Mouse (Mus musculus): ENCODE data around the gene Nob1. TPM values are rescaled to one million over a fixed set of nuclear protein-coding genes. Genes with fewer than 3 reads are reported as not detected.

The Nob1 gene
- polyA plus RNA-seq, 1 experiment = 60.8 TPM

GRCm38 (mm10) chr8:107435421-107435961 lies 10.6 kb upstream of the Nob1 start:
- Histone ChIP-seq H3K27ac (ENCODE audit: insufficient read depth, low read length) (no peak overlapping the region), H3K27me3 (ENCODE audit: control insufficient read depth, insufficient read depth, low read length) (no peaks in the 10 kb centered on the region), H3K4me3 (replicated peaks; ENCODE audit: insufficient read depth, low read depth, low read length) (peak overlapping the region; percentile 92), H3K4me1 (ENCODE audit: control insufficient read depth, insufficient read depth, low read length) (peaks cover 4% of the 10 kb centered on the region; the same call in 1 of the 2 replicates)
- DNase-seq = no peak
- no peak for TF ChIP-seq CTCF (IDR thresholded peaks at IDR 0.05; ENCODE audit: borderline replicate concordance, insufficient read depth, low read depth, low read length)
- no peak for TF ChIP-seq POLR2A (IDR thresholded peaks at IDR 0.05; ENCODE audit: borderline replicate concordance, insufficient read depth, low read length)
- WGBS = 20% methylated on average over 11 of the region's 11 CpGs

- DNase-seq = no peak
- H3K4me3 ChIP-seq (replicated peaks; ENCODE audit: insufficient read depth, low read depth, low read length) = no peak overlapping the region
- no peak overlapping the region for H3K27ac ChIP-seq (ENCODE audit: insufficient read depth, low read length)
- no peaks in the 10 kb centered on the region; the same call in 1 of the 2 replicates for H3K4me1 ChIP-seq (ENCODE audit: control insufficient read depth, insufficient read depth, low read length)
- 82% methylated on average over 8 of the region's 8 CpGs for WGBS
- TF ChIP-seq POLR2A (IDR thresholded peaks at IDR 0.05; ENCODE audit: borderline replicate concordance, insufficient read depth, low read length) (no peak), CTCF (IDR thresholded peaks at IDR 0.05; ENCODE audit: borderline replicate concordance, insufficient read depth, low read depth, low read length) (no peak)
- no peaks in the 10 kb centered on the region for H3K27me3 ChIP-seq (ENCODE audit: control insufficient read depth, insufficient read depth, low read length)
These were observed 6.0 kb upstream of the Nob1 start for GRCm38 (mm10) chr8:107430821-107431220.

- H3K27me3 ChIP-seq (ENCODE audit: control insufficient read depth, insufficient read depth, low read length) = no peaks in the 10 kb centered on the region
- no peak for DNase-seq
- WGBS = 44% methylated on average over 8 of the region's 8 CpGs
- H3K27ac ChIP-seq (ENCODE audit: insufficient read depth, low read length) = no peak overlapping the region
- peaks cover 4% of the 10 kb centered on the region; the same call in 1 of the 2 replicates for H3K4me1 ChIP-seq (ENCODE audit: control insufficient read depth, insufficient read depth, low read length)
- no peak overlapping the region for H3K4me3 ChIP-seq (replicated peaks; ENCODE audit: insufficient read depth, low read depth, low read length)
- TF ChIP-seq CTCF (IDR thresholded peaks at IDR 0.05; ENCODE audit: borderline replicate concordance, insufficient read depth, low read depth, low read length) = no peak
- no peak for TF ChIP-seq POLR2A (IDR thresholded peaks at IDR 0.05; ENCODE audit: borderline replicate concordance, insufficient read depth, low read length)
These were observed 363 bp upstream of the Nob1 start for GRCm38 (mm10) chr8:107425230-107425597.

DNA sequence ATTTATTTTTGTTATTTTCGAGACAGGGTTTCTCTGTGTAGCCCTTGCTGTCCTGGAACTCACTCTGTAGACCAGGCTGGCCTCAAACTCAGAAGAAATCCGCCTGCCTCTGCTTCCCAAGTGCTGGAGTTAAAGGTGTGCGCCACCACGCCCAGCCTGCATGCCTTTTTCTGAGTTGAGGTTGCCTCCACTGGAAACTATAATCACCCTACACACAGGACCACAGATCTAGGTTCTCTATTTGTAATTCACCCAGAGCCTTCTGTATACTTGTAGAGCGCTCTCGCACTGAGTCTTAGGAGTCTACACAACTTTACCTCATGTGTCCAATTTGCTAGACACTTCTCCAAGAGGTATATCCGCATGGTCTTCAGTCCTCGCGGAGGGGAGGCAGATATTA lies 675 bp downstream of the Nob1 start:
- H3K27me3 ChIP-seq (ENCODE audit: control insufficient read depth, insufficient read depth, low read length) = no peaks in the 10 kb centered on the region
- H3K4me1 ChIP-seq (ENCODE audit: control insufficient read depth, insufficient read depth, low read length) = peaks cover 4% of the 10 kb centered on the region; the same call in 1 of the 2 replicates
- H3K27ac ChIP-seq (ENCODE audit: insufficient read depth, low read length) = no peak overlapping the region
- WGBS = 22% methylated on average over 9 of the region's 9 CpGs
- H3K4me3 ChIP-seq (replicated peaks; ENCODE audit: insufficient read depth, low read depth, low read length) = peak overlapping the region; percentile 76
- TF ChIP-seq POLR2A (IDR thresholded peaks at IDR 0.05; ENCODE audit: borderline replicate concordance, insufficient read depth, low read length) (no peak), CTCF (IDR thresholded peaks at IDR 0.05; ENCODE audit: borderline replicate concordance, insufficient read depth, low read depth, low read length) (no peak)
- DNase-seq = peak in 1 of 2 experiments; percentile 14

GRCm38 (mm10) chr8:107417001-107417400 lies 7.8 kb downstream of the Nob1 start:
- DNase-seq = no peak
- TF ChIP-seq POLR2A (IDR thresholded peaks at IDR 0.05; ENCODE audit: borderline replicate concordance, insufficient read depth, low read length) = no peak
- no peak for TF ChIP-seq CTCF (IDR thresholded peaks at IDR 0.05; ENCODE audit: borderline replicate concordance, insufficient read depth, low read depth, low read length)
- Histone ChIP-seq H3K27me3 (ENCODE audit: control insufficient read depth, insufficient read depth, low read length) (no peaks in the 10 kb centered on the region), H3K4me3 (replicated peaks; ENCODE audit: insufficient read depth, low read depth, low read length) (no peak overlapping the region), H3K27ac (ENCODE audit: insufficient read depth, low read length) (no peak overlapping the region), H3K4me1 (ENCODE audit: control insufficient read depth, insufficient read depth, low read length) (no peaks in the 10 kb centered on the region)
- WGBS = 83% methylated on average over 12 of the region's 12 CpGs

- Histone ChIP-seq H3K27me3 (ENCODE audit: control insufficient read depth, insufficient read depth, low read length) (no peaks in the 10 kb centered on the region), H3K27ac (ENCODE audit: insufficient read depth, low read length) (no peak overlapping the region), H3K4me3 (replicated peaks; ENCODE audit: insufficient read depth, low read depth, low read length) (no peak overlapping the region), H3K4me1 (ENCODE audit: control insufficient read depth, insufficient read depth, low read length) (no peaks in the 10 kb centered on the region)
- DNase-seq = no peak
- TF ChIP-seq CTCF (IDR thresholded peaks at IDR 0.05; ENCODE audit: borderline replicate concordance, insufficient read depth, low read depth, low read length) (no peak), POLR2A (IDR thresholded peaks at IDR 0.05; ENCODE audit: borderline replicate concordance, insufficient read depth, low read length) (no peak)
- 76% methylated on average over 10 of the region's 10 CpGs for WGBS
These were observed 11.0 kb downstream of the Nob1 start for GRCm38 (mm10) chr8:107413881-107414280.

- TF ChIP-seq POLR2A (IDR thresholded peaks at IDR 0.05; ENCODE audit: borderline replicate concordance, insufficient read depth, low read length) (no peak), CTCF (IDR thresholded peaks at IDR 0.05; ENCODE audit: borderline replicate concordance, insufficient read depth, low read depth, low read length) (no peak)
- Histone ChIP-seq H3K27ac (ENCODE audit: insufficient read depth, low read length) (no peak overlapping the region), H3K4me3 (replicated peaks; ENCODE audit: insufficient read depth, low read depth, low read length) (no peak overlapping the region), H3K27me3 (ENCODE audit: control insufficient read depth, insufficient read depth, low read length) (no peaks in the 10 kb centered on the region), H3K4me1 (ENCODE audit: control insufficient read depth, insufficient read depth, low read length) (no peaks in the 10 kb centered on the region)
- WGBS = 87% methylated on average over 8 of the region's 8 CpGs
- DNase-seq = no peak
These were observed 12.3 kb downstream of the Nob1 start for GRCm38 (mm10) chr8:107412552-107412951.

GRCm38 (mm10) chr8:107411391-107411790 lies 13.5 kb downstream of the Nob1 start:
- no peak for DNase-seq
- Histone ChIP-seq H3K27ac (ENCODE audit: insufficient read depth, low read length) (no peak overlapping the region), H3K27me3 (ENCODE audit: control insufficient read depth, insufficient read depth, low read length) (no peaks in the 10 kb centered on the region), H3K4me1 (ENCODE audit: control insufficient read depth, insufficient read depth, low read length) (no peaks in the 10 kb centered on the region), H3K4me3 (replicated peaks; ENCODE audit: insufficient read depth, low read depth, low read length) (no peak overlapping the region)
- TF ChIP-seq CTCF (IDR thresholded peaks at IDR 0.05; ENCODE audit: borderline replicate concordance, insufficient read depth, low read depth, low read length) (peak; percentile 58; the same call in 1 of the 2 replicates), POLR2A (IDR thresholded peaks at IDR 0.05; ENCODE audit: borderline replicate concordance, insufficient read depth, low read length) (no peak)
- WGBS = 67% methylated on average over 4 of the region's 4 CpGs
